Mouse (Mus musculus) C2C12 (cell line): Measurements from ENCODE around the gene Plcb2. TPM values are rescaled to one million over a fixed set of nuclear protein-coding genes. Genes with fewer than 3 reads are reported as not detected.

Experiments
- H3K27me3 ChIP-seq: one replicate; pipeline ENCODE4 v1.6.1; 2011; ENCODE audit not compliant: control insufficient read depth, insufficient read depth, insufficient read length
- H3K36me3 ChIP-seq: one replicate; pipeline ENCODE4 v1.6.1; 2011; ENCODE audit not compliant: control insufficient read depth, insufficient read depth
- H3K4me3 ChIP-seq: one replicate; pipeline ENCODE4 v1.5.1; 2011; ENCODE audit warnings: mild to moderate bottlenecking, control low read depth; ENCODE audit not compliant: poor library complexity, insufficient read depth, severe bottlenecking
- H3K79me2 ChIP-seq: one replicate; pipeline ENCODE4 v1.6.1; 2011; ENCODE audit not compliant: control insufficient read depth, insufficient read depth
- H3K79me3 ChIP-seq: one replicate; pipeline ENCODE4 v1.6.1; 2011; ENCODE audit warnings: low read depth, control low read depth
- H3ac ChIP-seq: one replicate; pipeline ENCODE3; 2011; ENCODE audit warnings: low read depth; ENCODE audit not compliant: control insufficient read depth, insufficient read length
- CEBPB ChIP-seq: IDR thresholded peaks from one replicate; pipeline ENCODE4 v1.6.1; 2011; ENCODE audit warnings: low read depth, mild to moderate bottlenecking, control low read depth, moderate library complexity
- CTCF ChIP-seq: IDR thresholded peaks from one replicate; pipeline ENCODE4 v1.5.1; 2011; ENCODE audit not compliant: control insufficient read depth, insufficient read depth, insufficient read length
- FOSL1 ChIP-seq: IDR thresholded peaks from one replicate; pipeline ENCODE4 v1.8.0; 2011; ENCODE audit warnings: mild to moderate bottlenecking, low read length; ENCODE audit not compliant: poor library complexity, insufficient read depth, severe bottlenecking
- MAX ChIP-seq: IDR thresholded peaks from one replicate; pipeline ENCODE4 v1.6.1; 2011; ENCODE audit warnings: mild to moderate bottlenecking, control low read depth
- MYOD1 ChIP-seq: IDR thresholded peaks from one replicate; pipeline ENCODE4 v1.6.1; 2011; ENCODE audit warnings: low read depth; ENCODE audit not compliant: control insufficient read depth, insufficient read length
- MYOG ChIP-seq: IDR thresholded peaks from one replicate; pipeline ENCODE4 v1.6.1; 2011; ENCODE audit not compliant: control insufficient read depth, insufficient read length; ENCODE audit errors: extremely low read depth
- USF1 ChIP-seq: IDR thresholded peaks from one replicate; pipeline ENCODE4 v1.6.1; 2011; ENCODE audit warnings: low read depth, mild to moderate bottlenecking, control low read depth, moderate library complexity
- polyA plus RNA-seq: library from polyadenylated mRNA; unstranded; fragments of >200 nt; fragmentation: generic; extraction: Trizol; gene quantifications from one replicate; pipeline ENCODE4 v1.2.1, GENCODE M21; 2012; ENCODE audit warnings: missing spikeins

The Plcb2 gene
- polyA plus RNA-seq, 1 experiment: not detected

DNA sequence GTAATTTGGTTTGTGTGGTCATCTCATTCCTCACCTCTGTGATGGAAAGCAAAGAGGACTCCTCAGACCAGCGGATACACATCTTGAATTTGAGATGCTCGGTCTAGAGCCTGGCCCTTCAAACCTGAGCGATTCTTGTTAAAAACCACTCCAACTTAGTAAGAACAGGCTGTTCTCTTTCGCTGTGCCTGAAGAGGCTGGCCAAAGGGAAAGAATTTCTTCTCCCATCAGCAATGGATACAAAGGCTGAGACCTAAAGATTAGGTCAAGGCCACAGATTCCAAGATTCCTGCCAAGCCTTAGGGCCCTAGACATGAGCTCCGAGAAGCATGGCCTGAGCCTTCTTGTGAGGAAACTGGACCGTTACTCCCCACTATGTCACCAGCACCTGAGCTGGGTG, 47.3 kb downstream of the Plcb2 start:
- Histone ChIP-seq H3K36me3 (no peaks in the 10 kb centered on the region), H3K79me3 (no peaks in the 10 kb centered on the region), H3K27me3 (peaks cover 22% of the 10 kb centered on the region), H3K79me2 (no peaks in the 10 kb centered on the region), H3ac (no peak overlapping the region), H3K4me3 (no peak overlapping the region)
- no peak for TF ChIP-seq MYOD1
- no peak for TF ChIP-seq USF1
- TF ChIP-seq CEBPB: no peak
- TF ChIP-seq MAX: no peak
- no peak for TF ChIP-seq CTCF
- TF ChIP-seq FOSL1: no peak
- TF ChIP-seq MYOG: no peak

DNA sequence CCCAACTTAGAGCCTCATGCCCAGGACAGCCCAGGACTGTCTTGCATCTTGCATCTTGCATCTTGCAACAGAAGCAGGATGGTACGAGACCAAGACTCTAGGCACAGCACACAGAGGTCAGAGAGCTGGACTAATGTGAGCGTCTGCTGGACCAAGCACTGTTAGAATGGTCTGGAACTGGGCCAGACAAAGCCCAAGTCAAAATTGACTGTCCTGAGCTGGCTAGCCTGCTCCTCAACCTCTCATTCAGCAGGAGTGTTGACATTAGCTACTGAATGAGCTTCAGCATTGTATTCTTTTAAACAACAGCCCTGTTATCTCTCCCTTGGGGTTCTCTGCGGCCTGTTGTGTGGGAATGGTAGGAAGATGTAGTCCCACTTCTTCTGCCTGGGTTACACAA, 48.7 kb downstream of the Plcb2 start:
- Histone ChIP-seq H3K36me3 (no peaks in the 10 kb centered on the region), H3ac (no peak overlapping the region), H3K79me2 (no peaks in the 10 kb centered on the region), H3K27me3 (peaks cover 28% of the 10 kb centered on the region), H3K79me3 (no peaks in the 10 kb centered on the region), H3K4me3 (no peak overlapping the region)
- no peak for TF ChIP-seq MAX
- no peak for TF ChIP-seq CEBPB
- TF ChIP-seq USF1: no peak
- TF ChIP-seq FOSL1: no peak
- TF ChIP-seq MYOG: no peak
- no peak for TF ChIP-seq CTCF
- no peak for TF ChIP-seq MYOD1

DNA sequence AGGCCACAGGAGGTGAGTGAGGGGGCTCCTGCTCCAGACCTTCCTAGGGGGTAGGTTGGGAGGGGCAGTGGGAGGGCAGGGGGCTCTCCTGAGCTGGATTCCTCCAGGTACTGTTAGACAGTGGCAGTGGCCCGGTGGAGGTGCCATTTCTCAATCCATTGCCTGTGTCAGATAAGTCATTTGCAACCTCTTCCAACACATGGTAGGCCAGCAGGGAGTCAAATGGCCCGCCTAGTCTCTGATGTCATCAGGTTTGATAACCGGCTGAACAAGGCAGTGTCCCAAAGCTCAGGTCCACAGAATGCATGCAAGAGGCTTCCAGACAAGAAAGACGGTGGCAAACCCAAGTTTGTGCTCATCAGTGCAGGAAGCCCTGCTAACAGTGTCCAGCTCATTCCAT, 50.4 kb downstream of the Plcb2 start:
- Histone ChIP-seq H3K4me3 (no peak overlapping the region), H3K79me2 (no peaks in the 10 kb centered on the region), H3ac (no peak overlapping the region), H3K27me3 (peaks cover 32% of the 10 kb centered on the region), H3K36me3 (no peaks in the 10 kb centered on the region), H3K79me3 (no peaks in the 10 kb centered on the region)
- TF ChIP-seq CEBPB: no peak
- TF ChIP-seq MYOD1: no peak
- no peak for TF ChIP-seq CTCF
- TF ChIP-seq MYOG: no peak
- TF ChIP-seq FOSL1: no peak
- no peak for TF ChIP-seq USF1
- no peak for TF ChIP-seq MAX

GRCm38 (mm10) chr2:118676839-118677741, 51.1 kb downstream of the Plcb2 start:
- Histone ChIP-seq H3K79me2 (no peaks in the 10 kb centered on the region), H3K79me3 (no peaks in the 10 kb centered on the region), H3K27me3 (peaks cover 34% of the 10 kb centered on the region), H3ac (no peak overlapping the region), H3K4me3 (no peak overlapping the region), H3K36me3 (no peaks in the 10 kb centered on the region)
- no peak for TF ChIP-seq MYOG
- TF ChIP-seq CTCF: no peak
- TF ChIP-seq MYOD1: no peak
- TF ChIP-seq USF1: no peak
- TF ChIP-seq MAX: no peak
- no peak for TF ChIP-seq FOSL1
- no peak for TF ChIP-seq CEBPB

GRCm38 (mm10) chr2:118674500-118674899, 53.7 kb downstream of the Plcb2 start:
- no peaks in the 10 kb centered on the region for H3K79me2 ChIP-seq
- H3ac ChIP-seq: no peak overlapping the region
- H3K27me3 ChIP-seq: peaks cover 34% of the 10 kb centered on the region

More at GRCm38 (mm10) chr2:118674500-118674899, 53.7 kb downstream of the Plcb2 start:
- TF ChIP-seq CEBPB (no peak), USF1 (no peak), CTCF (no peak)
- Histone ChIP-seq H3K36me3 (no peaks in the 10 kb centered on the region), H3K4me3 (no peak overlapping the region), H3K79me3 (no peaks in the 10 kb centered on the region)
